Mouse (Mus musculus): ENCODE measurements around the gene Shroom3.

The Shroom3 gene

DNA sequence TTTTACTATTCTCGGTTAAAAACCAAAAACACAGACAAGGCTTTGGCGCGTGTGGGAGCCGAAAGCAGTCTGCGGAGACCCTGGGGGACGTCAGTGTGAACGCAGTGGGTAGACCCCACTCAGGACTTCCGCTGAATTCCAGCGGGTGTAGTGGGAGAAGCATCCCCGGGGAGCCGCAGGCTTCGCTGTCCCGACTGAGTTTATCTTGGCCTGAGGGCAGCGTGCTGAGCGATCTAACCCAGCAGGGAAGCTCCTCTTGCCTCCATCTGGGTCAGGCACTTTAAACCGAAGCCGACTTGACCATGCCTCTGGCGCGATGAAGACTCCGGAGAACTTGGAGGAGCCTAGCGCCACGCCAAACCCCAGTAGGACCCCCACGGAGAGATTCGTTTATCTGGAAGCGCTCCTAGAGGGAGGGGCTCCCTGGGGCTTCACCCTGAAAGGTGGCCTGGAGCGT is at the start of gene Shroom3:
Shroom3 (plus strand) TSS at position 85 of the 457 bp plus-strand sequence.
- Histone ChIP-seq H3K27me3 (ENCODE audit: control insufficient read depth, insufficient read depth, low read length, poor library complexity, severe bottlenecking) (no peaks in the 10 kb centered on the region), H3K36me3 (ENCODE audit: control insufficient read depth, insufficient read depth, low read length, poor library complexity, severe bottlenecking) (no peaks in the 10 kb centered on the region)
- DNase-seq (ENCODE audit: low read depth, low spot score): no peak

DNA sequence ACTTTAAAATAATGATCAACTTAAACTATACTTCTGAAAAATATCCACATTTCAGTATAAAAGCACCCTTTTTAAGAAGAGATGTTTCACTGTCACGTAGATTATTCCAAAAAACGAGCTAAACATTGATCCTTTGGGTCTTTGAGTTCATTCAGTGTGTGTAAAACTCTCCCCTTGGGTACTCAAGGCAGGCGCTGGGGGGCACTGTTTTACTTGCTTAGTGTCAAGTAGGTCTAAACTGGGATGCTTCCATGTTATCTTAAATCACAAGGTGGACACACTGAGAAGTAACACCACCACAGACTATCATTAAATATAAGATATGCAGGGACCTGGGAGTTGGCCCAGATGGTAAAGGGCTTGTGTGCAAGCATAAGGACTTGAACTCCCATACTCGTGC is 49.7 kb upstream of the Shroom3 start:
- Histone ChIP-seq H3K36me3 (ENCODE audit: control insufficient read depth, insufficient read depth, low read length, poor library complexity, severe bottlenecking) (no peaks in the 10 kb centered on the region), H3K27me3 (ENCODE audit: control insufficient read depth, insufficient read depth, low read length, poor library complexity, severe bottlenecking) (no peaks in the 10 kb centered on the region)
- no peak for DNase-seq (ENCODE audit: low read depth, low spot score)

DNA sequence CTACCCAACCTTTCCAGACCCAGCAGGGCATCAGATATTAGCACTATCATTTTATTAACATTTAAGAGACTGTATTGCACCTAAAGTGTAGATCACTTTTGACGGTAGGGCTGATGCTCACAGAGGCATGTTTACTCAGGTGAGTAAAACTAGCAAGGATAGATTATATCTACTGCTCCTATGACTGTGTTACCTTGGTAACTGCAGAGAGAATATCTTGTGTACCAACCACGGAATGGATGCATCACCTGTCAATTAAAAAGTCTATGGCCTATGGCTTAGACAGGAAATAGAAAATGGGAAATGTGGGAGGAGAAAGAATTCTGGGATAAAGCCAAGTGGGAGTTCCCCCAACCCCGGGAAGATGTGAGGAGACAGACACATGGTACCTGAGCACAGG is 48.3 kb upstream of the Shroom3 start:
- DNase-seq (ENCODE audit: low read depth, low spot score): no peak
- Histone ChIP-seq H3K27me3 (ENCODE audit: control insufficient read depth, insufficient read depth, low read length, poor library complexity, severe bottlenecking) (no peaks in the 10 kb centered on the region), H3K36me3 (ENCODE audit: control insufficient read depth, insufficient read depth, low read length, poor library complexity, severe bottlenecking) (no peaks in the 10 kb centered on the region)

DNA sequence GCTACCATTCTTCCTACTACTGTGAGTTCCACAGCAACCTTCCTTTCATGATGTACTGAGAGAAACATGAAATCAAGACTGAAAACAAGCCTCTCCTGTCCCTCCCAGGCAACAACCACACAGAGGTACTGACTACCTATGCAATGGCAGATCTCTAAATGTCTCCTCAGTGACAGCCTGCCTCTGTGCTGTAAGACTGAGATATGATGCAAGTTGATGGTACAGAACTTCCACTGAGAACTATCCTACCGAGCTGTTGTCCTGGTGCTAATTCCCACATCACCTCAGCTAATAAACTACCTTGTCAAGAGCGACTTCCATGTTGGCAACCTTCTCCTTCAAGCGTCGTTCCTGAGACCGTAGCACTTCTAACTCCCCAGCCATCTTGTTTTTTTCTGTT is 47.3 kb upstream of the Shroom3 start:
- no peaks in the 10 kb centered on the region for H3K36me3 ChIP-seq (ENCODE audit: control insufficient read depth, insufficient read depth, low read length, poor library complexity, severe bottlenecking)
- no peaks in the 10 kb centered on the region for H3K27me3 ChIP-seq (ENCODE audit: control insufficient read depth, insufficient read depth, low read length, poor library complexity, severe bottlenecking)
- DNase-seq (ENCODE audit: low read depth, low spot score): no peak

DNA sequence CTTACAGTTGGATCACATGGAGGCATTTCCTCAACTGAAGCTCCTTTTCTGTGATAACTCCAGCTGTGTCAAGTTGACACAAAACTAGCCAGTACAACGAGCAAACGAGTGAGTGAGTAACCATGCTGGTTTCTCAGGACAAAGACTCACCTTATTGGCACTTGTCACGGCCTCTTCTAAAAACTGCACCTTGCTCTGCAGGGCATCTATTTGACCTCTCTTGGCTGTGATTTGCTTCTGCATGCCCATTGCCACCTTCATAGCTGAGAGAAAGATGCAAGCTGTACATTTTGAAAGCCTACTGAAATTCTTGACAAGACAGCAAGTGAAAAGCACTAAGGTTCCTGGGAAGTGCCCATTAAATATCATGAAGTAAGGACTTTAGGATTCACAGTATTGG is 42.4 kb upstream of the Shroom3 start:
- Histone ChIP-seq H3K27me3 (ENCODE audit: control insufficient read depth, insufficient read depth, low read length, poor library complexity, severe bottlenecking) (no peaks in the 10 kb centered on the region), H3K36me3 (ENCODE audit: control insufficient read depth, insufficient read depth, low read length, poor library complexity, severe bottlenecking) (no peaks in the 10 kb centered on the region)
- no peak for DNase-seq (ENCODE audit: low read depth, low spot score)

DNA sequence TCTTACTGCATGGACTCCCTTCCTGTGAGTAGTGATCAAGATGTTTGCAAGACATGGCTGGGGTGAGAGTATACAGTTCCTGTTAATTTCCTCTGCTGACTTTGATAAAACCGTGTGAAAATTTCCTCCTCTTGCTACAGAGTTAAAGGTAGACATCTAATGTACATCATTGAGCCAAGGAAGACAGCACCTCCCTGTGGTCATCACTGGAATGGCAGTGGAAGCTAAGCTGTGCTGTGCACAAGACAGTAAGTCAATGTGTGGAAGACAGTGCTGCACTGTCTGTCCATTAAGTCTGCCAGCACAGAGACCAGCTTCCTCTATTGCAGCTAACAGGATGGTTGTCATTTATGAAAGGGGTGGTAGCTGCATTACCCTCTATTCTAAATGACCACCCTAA is 27.0 kb upstream of the Shroom3 start:
- peak; percentile 84 for DNase-seq (ENCODE audit: low read depth, low spot score)
- no peaks in the 10 kb centered on the region for H3K27me3 ChIP-seq (ENCODE audit: control insufficient read depth, insufficient read depth, low read length, poor library complexity, severe bottlenecking)
- H3K36me3 ChIP-seq (ENCODE audit: control insufficient read depth, insufficient read depth, low read length, poor library complexity, severe bottlenecking): no peaks in the 10 kb centered on the region

DNA sequence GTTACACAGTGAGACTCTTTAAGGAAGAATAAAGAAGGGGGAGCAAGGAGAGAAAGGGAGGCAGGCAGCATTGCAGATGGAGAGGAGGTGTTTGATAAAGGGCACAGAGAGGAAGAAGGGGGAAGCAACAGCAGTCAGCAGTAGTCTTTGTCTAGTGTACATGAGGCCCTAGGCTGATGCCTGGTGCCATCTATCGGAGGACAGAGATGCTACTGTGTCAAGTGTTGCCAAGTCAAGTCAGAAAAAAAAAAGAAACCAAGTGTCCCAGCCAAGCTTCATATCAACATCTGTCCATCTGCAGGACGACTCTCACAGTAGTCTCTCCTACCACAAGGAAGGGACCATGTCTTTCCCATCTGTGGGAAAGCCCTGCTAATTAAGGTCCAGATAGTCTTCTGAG is 18.9 kb upstream of the Shroom3 start:
- DNase-seq (ENCODE audit: low read depth, low spot score): no peak
- no peaks in the 10 kb centered on the region for H3K36me3 ChIP-seq (ENCODE audit: control insufficient read depth, insufficient read depth, low read length, poor library complexity, severe bottlenecking)
- no peaks in the 10 kb centered on the region for H3K27me3 ChIP-seq (ENCODE audit: control insufficient read depth, insufficient read depth, low read length, poor library complexity, severe bottlenecking)

DNA sequence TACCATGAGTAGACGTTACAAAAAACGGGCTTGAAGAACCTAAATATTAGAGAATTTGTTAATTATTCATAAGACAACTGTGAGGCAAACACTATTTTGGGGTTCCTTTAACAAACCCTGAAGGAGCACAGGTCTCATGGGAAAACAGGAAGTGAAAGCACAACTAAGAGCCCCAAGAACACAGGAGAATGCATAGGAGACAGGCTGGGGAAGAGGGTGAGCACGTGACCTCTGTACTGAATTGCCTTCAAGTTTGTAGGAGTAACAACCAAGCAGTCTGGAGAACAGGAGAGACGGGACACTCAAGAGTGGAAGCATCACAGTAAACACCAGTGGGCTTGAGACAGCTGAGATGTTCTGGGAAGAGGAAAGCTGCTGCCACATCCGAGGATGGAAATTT is 16.4 kb upstream of the Shroom3 start:
- H3K27me3 ChIP-seq (ENCODE audit: control insufficient read depth, insufficient read depth, low read length, poor library complexity, severe bottlenecking): no peaks in the 10 kb centered on the region
- no peak for DNase-seq (ENCODE audit: low read depth, low spot score)
- no peaks in the 10 kb centered on the region for H3K36me3 ChIP-seq (ENCODE audit: control insufficient read depth, insufficient read depth, low read length, poor library complexity, severe bottlenecking)

DNA sequence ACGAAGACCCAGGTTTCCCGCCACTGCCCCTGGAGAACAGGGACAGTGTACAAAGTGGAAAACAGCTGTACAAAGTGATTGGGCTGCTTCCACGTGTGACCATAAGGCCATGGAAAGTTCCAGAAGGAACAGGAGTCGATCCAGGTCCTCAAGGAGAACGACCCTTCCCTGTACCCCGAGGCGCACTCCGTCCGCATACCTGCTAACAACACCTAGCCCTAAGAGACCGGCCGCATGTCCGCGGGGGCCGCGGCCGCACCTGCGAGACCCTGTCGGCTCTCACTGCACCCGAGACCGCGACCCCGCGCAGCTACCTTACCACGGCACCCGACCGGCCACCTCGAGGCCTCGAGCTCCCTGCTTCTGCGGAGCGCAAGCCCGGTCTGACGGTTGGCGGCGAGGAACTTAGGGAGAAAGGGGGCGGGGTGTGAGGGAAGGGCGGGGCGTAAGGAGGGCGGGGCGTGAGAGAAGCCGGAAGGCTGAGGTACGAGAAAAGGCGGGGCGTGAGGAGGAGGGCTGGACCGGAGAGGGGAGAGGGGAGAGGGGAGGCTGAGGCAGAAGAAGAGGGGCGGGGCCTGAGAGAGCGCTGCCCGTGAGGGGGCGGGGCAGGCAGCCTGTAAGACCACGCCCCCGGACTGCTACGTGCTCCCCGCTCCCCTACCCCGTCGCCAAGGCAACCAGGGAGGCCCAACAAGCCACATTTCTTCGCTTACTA is 8.2 kb upstream of the Shroom3 start, which contains the start of gene Ccdc158:
Ccdc158 (minus strand) TSS at position 413 of the 715 bp plus-strand sequence.
- Histone ChIP-seq H3K36me3 (ENCODE audit: control insufficient read depth, insufficient read depth, low read length, poor library complexity, severe bottlenecking) (no peaks in the 10 kb centered on the region), H3K27me3 (ENCODE audit: control insufficient read depth, insufficient read depth, low read length, poor library complexity, severe bottlenecking) (no peaks in the 10 kb centered on the region)
- DNase-seq (ENCODE audit: low read depth, low spot score): peak; percentile 78

DNA sequence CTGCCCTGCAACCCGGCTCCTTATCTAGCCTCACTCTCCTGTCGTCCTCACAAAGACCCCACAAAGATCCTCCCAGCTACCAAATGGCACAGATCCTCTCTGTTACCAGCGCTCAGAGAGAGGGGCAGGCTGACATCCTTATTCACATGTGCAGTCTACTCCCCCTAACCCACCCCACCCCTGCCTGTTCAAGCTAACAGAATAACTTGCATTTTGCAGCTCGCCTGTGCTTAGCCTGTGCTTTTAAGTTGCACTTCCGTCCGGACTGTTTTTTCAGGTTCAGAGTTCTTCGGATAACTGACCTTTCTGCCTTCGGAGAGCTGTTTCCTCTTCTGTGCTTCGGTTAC is 7.7 kb upstream of the Shroom3 start:
- H3K36me3 ChIP-seq (ENCODE audit: control insufficient read depth, insufficient read depth, low read length, poor library complexity, severe bottlenecking): no peaks in the 10 kb centered on the region
- DNase-seq (ENCODE audit: low read depth, low spot score): no peak
- H3K27me3 ChIP-seq (ENCODE audit: control insufficient read depth, insufficient read depth, low read length, poor library complexity, severe bottlenecking): no peaks in the 10 kb centered on the region

DNA sequence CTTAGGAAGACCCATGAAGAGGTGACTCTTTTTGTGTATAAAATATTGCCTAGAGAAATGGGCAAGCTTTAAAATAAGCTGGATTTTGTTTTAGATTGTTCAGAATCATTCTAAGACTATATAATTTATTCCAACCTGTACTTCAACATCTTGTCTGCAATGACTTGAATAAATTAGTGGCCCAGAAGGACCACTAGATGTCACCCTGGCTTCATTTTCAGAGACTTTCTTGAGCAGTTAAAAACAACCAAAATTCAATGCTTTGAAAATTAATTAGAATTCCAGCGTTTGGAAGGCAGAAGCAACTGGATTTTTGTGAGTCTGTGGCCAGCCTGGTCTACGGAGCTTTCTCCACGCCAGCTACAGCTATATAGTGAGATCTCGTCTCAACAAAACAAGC is 3.8 kb upstream of the Shroom3 start:
- no peaks in the 10 kb centered on the region for H3K27me3 ChIP-seq (ENCODE audit: control insufficient read depth, insufficient read depth, low read length, poor library complexity, severe bottlenecking)
- peak; percentile 42 for DNase-seq (ENCODE audit: low read depth, low spot score)
- no peaks in the 10 kb centered on the region for H3K36me3 ChIP-seq (ENCODE audit: control insufficient read depth, insufficient read depth, low read length, poor library complexity, severe bottlenecking)

DNA sequence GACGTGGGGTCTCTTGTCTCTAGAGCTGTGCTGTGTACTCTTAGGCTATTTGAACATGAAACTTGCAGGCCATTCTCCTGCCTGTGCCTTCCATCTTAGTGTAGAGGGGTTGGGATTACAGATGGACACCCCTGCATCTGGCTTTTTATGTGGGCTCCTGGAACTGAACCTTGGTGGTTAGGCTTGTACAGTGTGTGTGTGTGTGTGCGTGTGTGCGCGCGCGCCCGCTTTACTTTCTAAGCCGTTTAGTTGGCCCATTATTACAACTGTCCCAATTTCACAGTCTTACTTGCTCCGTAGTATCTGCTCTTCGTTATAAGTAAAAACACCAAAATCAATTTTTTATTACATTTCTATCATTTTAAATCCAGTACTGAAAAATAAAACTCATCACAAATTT is 1.4 kb upstream of the Shroom3 start:
- H3K27me3 ChIP-seq (ENCODE audit: control insufficient read depth, insufficient read depth, low read length, poor library complexity, severe bottlenecking): no peaks in the 10 kb centered on the region
- DNase-seq (ENCODE audit: low read depth, low spot score): no peak

DNA sequence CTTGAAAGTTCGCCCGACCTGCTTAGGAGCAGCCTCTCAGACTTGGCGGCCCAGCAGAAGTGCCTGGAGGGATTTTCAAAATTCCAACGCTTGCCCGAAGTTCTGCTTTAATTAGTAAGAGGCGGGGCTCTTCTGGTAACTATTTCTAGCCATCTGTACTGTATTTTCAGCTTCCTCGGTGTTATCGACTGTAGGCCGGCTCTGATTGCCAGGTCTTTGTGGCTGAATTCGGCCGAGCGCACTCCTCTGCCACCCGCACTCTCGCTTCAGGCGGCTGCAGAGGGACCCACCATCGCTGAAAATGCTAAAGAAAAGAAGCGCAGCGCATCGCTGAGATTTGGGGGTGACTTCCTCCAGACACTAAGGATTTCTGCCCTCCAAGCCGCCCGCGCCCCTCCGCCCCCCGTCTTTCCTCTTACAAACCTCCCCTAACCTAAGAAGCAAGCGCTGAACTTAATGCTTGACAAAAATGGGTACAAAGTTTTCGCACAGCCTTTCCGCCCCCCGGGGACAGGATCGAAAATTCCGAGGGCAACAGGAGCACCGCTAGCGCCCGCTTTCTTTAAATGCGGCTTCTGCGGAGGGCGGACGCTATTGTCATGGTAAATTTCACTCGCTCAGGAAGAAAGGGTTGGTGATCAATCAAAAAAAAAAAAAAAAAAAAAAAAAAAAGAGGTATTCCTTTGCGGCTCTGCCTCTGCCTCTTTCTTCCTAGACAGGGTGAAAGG is 450 bp upstream of the Shroom3 start:
- DNase-seq (ENCODE audit: low read depth, low spot score): no peak
- no peaks in the 10 kb centered on the region for H3K27me3 ChIP-seq (ENCODE audit: control insufficient read depth, insufficient read depth, low read length, poor library complexity, severe bottlenecking)
- H3K36me3 ChIP-seq (ENCODE audit: control insufficient read depth, insufficient read depth, low read length, poor library complexity, severe bottlenecking): no peaks in the 10 kb centered on the region

More for the DNA sequence above, 1.4 kb upstream of the Shroom3 start:
- H3K36me3 ChIP-seq (ENCODE audit: control insufficient read depth, insufficient read depth, low read length, poor library complexity, severe bottlenecking): no peaks in the 10 kb centered on the region

DNA sequence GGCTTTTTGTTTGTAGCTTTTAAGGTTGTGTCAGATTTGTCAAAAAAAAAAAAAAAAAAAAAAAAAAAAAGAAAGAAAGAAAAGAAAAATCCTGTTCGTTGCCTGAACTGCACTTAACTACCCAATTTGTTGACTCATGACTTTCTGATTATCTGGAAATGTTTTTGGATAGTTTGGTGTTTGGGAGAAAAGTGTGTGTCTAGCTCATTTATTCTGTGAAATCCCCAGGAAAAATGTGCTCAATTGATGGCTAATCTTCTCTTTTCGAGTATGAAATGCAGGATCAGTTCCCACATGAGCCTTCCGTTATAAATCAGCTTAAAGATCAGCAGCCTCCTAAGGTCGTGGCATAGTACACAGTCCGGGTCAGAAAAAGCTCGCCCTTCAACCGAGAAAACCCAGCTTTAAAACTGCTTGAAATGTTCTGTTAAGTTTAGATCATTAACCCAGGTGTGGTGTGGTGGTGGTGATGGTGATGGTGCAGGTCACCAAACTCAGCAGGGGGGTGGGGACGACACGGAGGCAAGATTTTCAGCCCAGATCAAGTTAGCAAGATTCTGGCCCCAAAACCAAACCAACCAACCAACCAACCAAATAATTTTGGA is 738 bp downstream of the Shroom3 start:
- Histone ChIP-seq H3K27me3 (ENCODE audit: control insufficient read depth, insufficient read depth, low read length, poor library complexity, severe bottlenecking) (no peaks in the 10 kb centered on the region), H3K36me3 (ENCODE audit: control insufficient read depth, insufficient read depth, low read length, poor library complexity, severe bottlenecking) (no peaks in the 10 kb centered on the region)
- DNase-seq (ENCODE audit: low read depth, low spot score): no peak

DNA sequence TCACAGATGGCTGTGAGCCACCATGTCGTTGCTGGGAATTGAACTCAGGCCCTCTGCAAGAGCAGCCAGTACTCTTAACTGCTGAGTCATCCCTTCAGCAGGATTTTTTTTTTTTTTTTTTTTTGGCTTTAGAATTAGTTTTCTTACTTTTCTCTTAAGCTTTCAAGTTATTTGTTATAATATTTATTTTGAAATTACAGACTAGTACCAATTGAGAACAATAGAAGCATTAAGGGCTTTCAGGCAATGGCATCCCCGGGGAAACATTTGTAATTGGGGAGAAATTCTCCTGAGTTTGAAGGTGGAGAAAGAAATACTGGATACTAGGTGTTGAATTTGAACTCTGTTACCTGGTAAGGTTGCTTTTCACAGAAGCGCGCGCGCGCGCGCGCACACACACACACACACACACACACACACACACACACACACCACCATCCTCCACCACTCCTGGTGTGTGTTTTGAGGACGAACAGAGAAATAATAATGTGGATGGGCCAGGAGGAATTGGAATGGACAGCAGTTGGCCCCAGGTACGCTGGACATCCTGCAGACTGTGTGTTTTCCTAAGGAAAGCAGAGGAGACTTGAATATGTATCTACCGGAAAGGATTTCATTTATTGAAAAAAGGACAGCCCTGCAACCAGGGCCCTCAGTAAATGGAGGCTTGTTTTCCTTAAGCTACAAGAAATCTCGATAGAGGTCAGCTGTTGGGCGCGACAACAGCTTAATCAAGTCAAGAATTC is 1.7 kb downstream of the Shroom3 start:
- H3K27me3 ChIP-seq (ENCODE audit: control insufficient read depth, insufficient read depth, low read length, poor library complexity, severe bottlenecking): no peaks in the 10 kb centered on the region
- H3K36me3 ChIP-seq (ENCODE audit: control insufficient read depth, insufficient read depth, low read length, poor library complexity, severe bottlenecking): no peaks in the 10 kb centered on the region
- DNase-seq (ENCODE audit: low read depth, low spot score): no peak
